Mouse (Mus musculus): ENCODE data around the gene Syna. TPM values are rescaled to one million over a fixed set of nuclear protein-coding genes. Genes with fewer than 3 reads are reported as not detected.

Gene Syna
- polyA plus RNA-seq, 1 experiment from 2014 or later, result not detected

DNA sequence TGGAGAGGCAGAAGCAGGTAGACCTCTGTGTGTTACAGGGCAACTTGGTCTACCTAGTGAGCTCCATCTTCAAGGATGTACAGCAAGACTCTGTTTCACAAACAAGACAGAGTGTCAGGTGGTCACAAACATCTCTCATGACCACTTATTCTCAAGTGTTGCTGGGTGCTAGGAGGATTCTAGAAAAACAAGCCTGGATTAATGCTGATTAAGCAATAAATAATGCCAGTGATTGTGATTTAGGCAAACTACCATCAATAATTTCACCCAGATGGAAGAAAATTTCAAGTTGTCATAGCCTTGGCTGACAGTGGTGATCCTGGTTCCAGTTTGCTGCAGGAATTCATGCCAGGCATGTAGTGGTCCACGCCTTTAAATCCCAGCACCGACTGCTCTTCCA is 4.3 kb upstream of the Syna start:
- Histone ChIP-seq H3K27me3 (replicated peaks) (no peaks in the 10 kb centered on the region), H3K9me3 (replicated peaks) (no peaks in the 10 kb centered on the region), H3K4me2 (no peak overlapping the region), H3K27ac (no peak overlapping the region), H3K4me1 (peaks cover 4% of the 10 kb centered on the region), H3K36me3 (no peaks in the 10 kb centered on the region), H3K9ac (no peak overlapping the region), H3K4me3 (no peak overlapping the region)
- no peak for ATAC-seq
- 92% methylated on average over 2 of the region's 2 CpGs for WGBS (ENCODE audit: insufficient replicate concordance)

DNA sequence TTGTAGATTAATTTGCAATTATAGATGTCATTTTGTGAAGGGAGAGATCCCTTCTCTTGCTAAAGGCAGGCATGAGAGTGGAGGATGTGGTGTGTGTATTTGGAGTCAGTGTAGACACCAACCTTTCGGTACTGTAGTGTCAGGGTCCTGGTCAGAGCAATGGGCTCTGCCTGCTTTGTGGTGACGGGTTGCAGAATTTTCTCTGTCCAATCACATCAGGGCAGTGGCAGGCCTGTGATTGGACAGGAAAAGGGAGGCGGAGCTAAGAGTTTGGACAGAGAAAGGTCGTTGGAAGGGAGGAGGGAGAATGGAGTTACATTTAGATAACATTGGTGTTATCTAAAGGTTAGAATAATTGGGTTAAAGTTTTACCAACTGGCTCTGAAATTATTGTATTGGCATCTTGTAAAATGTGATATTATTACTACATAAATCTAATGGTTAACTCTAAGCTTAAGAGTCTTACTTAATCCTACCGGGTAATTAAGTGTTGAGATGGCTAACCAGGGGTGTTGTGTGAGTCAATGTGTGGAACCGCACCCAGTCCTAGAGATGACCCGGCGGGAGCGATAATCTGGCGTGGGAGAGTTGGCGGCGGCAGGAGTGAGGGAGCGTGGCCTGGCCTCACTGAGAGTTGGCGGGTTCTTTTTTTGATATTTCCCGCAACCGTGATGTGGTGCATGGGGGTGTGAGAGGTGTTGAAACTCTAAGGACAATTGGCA is 640 bp upstream of the Syna start:
- Histone ChIP-seq H3K27ac (no peak overlapping the region), H3K9ac (no peak overlapping the region), H3K4me1 (peaks cover 4% of the 10 kb centered on the region), H3K4me2 (no peak overlapping the region), H3K27me3 (replicated peaks) (0 out of 2 replicates have a peak, but pooled peaks cover 4% of the 10 kb centered on the region), H3K9me3 (replicated peaks) (no peaks in the 10 kb centered on the region), H3K4me3 (no peak overlapping the region), H3K36me3 (no peaks in the 10 kb centered on the region)
- 69% methylated on average over 16 of the region's 16 CpGs for WGBS (ENCODE audit: insufficient replicate concordance)
- no peak for ATAC-seq

DNA sequence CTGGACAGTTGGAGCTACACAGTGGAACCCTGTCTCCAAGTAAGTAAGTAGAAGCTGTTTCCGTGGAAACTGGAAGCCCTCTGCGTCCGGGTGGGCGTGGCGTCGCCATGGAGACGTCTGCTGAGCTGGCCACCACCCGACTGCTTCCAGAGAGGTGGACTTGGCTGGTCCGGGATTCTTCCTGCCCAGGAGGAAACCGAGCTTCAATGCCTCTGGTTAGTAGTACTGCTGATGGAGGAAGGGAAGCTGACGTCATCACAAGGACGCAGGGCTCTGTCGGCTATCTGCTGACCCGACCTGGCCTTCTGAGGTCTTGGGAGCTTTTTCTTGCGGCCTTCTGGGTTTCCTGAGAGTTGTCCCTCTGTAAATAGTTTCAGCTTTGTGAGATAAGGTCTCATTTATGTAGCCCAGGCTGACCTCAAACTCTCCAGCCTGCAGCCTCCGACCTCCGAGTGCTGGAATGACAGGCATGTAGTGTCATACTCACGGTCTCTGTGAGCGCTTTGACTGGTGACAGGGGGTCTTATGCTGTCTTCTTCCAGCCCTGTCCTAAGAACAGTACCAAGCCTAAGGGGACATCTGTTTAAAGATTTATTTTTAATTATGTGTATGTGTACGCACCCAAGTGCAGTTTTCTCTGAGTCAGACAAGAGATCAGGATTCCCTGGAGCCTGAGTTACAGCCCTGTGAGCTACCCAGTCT is 4.4 kb downstream of the Syna start:
- no peak overlapping the region for H3K4me3 ChIP-seq
- no peaks in the 10 kb centered on the region for H3K36me3 ChIP-seq
- H3K27ac ChIP-seq, result no peak overlapping the region
- ATAC-seq, result no peak
- H3K9me3 ChIP-seq (replicated peaks), result no peaks in the 10 kb centered on the region
- H3K27me3 ChIP-seq (replicated peaks), result peaks cover 42% of the 10 kb centered on the region
- H3K9ac ChIP-seq, result no peak overlapping the region
- H3K4me1 ChIP-seq, result peaks cover 34% of the 10 kb centered on the region
- WGBS (ENCODE audit: insufficient replicate concordance), result 13% methylated on average over 20 of the region's 20 CpGs
- H3K4me2 ChIP-seq, result peak overlapping the region; percentile 28

DNA sequence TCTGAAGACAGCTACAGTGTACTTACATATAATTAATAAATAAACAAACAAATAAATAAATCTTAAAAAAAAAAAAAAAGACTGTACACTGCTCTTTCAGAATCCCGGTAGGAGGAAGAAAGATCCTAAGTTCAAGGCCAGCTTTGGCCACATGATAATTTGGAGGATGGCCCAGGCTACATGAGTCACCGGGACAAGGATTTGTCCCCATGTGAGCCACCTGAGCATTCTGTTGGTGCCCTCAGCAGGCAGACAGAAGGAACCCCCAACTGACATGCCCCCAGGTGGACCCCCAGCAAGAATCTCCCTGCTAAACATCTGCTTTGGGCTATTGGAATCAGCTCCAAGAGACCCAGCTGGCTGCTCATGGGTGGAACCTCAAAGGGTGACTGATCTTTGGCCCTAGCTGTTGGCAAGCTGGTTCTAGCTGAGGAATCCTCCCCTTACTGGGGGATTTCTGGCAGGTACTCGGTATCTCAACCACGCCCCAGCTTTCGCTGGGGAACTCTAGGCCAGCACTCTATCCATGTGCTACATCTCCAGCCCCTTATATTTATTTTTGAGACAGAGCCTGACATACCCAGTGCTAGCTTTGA is 5.9 kb downstream of the Syna start:
- Histone ChIP-seq H3K4me2 (no peak overlapping the region), H3K9me3 (replicated peaks) (no peaks in the 10 kb centered on the region), H3K36me3 (no peaks in the 10 kb centered on the region), H3K27me3 (replicated peaks) (peaks cover 47% of the 10 kb centered on the region), H3K9ac (no peak overlapping the region), H3K27ac (no peak overlapping the region), H3K4me3 (no peak overlapping the region), H3K4me1 (peaks cover 40% of the 10 kb centered on the region)
- no peak for ATAC-seq
- WGBS (ENCODE audit: insufficient replicate concordance), result 71% methylated on average over 5 of the region's 5 CpGs

DNA sequence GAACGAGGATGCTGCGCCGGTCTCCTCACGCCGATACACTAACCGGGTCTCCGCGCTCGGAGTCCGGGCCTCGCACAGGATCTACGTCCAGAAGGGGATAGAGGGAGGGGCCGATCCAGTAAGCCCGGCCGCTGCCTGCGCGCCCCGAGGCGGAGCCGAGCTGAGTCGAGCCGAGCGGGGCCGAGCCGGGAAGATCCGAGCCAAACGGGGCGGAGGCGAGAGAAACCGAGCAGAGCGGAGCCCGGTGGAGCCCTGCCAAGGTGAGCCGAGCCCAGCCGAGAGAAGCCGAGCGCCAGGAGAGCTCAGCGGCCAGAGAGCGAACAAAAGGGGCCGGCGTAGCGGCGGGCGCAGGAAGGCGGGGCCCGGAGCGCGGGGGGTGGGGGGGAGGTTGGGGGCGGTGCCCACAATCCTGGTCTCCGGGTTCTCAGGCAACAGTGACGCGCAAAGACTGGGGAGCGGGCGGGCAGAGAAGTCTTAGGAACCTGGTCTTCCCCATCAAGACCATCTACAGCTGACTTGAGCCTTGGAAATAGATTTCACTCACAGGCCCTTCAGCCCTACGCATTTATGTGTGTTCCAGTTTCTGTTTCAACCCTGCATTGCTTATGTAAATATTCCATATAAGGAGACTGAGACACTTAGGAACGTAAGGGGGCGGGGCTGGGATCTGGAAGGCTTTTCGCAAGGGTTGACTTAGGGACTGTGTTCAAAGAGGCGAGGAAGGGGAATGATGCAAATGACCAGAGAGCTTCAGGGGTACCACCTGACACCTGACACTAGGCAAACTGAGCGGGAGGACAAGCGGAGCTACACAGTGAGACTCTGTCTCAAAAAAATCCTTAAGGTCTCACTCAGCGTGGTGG is 7.6 kb downstream of the Syna start, which contains the start of gene Clip2:
Gene Clip2, minus strand, starts transcription at position 325 of the 863 bp plus-strand sequence.
- H3K27ac ChIP-seq, result peak within 1 kb of the TSS; percentile 70
- H3K27me3 ChIP-seq (replicated peaks), result peaks cover 47% of the 10 kb centered on the region
- H3K4me1 ChIP-seq, result peaks cover 45% of the 10 kb centered on the region

DNA sequence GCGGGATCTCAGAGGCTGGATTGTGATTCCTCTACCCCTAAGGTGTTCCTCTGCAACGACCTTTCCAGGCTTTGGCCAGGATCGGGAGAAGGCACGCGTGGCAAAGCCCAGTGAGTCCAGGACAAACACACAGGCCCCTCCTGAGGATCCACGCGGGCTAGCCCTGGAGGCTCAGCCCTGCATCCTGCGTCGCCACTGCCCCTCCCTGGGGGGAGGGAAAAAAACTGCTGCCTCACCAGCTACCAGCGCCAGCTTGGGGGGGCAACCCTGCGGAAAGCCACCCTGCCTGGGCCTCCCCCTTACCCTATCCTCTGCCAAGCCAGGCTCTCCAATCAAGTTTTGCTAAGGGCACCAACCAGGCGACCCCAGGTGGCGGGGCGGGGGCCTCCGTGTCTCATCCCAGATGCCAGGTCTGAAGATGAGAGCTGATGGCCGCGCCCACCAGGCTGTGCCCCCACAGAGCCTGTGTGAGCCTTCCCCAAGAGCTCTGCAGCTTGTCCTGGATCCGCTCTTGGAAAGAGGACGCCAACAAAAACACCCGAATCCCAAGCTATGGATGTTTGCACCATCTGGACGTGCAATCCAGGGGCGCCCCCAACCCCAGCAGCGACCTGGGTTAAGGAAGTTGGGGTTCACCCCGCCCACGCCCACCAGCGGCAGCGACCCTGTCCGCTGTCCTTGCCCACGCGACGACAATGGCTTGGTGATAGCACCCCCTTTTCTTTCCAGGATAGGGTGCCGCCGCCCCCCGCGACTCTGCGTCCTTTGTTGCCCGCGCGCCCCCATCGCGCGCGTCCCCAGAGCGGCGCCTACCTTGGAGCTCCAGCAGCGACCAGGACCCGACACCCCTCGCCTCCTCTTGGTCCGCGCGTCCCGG is 8.5 kb downstream of the Syna start:
- H3K4me2 ChIP-seq, result peak overlapping the region; percentile 88
- peak overlapping the region; percentile 72 for H3K9ac ChIP-seq
- WGBS (ENCODE audit: insufficient replicate concordance), result 6% methylated on average over 51 of the region's 52 CpGs
- H3K27ac ChIP-seq, result peak overlapping the region; percentile 70
- peaks cover 45% of the 10 kb centered on the region for H3K4me1 ChIP-seq
- peaks cover 47% of the 10 kb centered on the region for H3K27me3 ChIP-seq (replicated peaks)
- H3K9me3 ChIP-seq (replicated peaks), result no peaks in the 10 kb centered on the region
- no peak for ATAC-seq
- H3K4me3 ChIP-seq, result peak overlapping the region; percentile 65
- no peaks in the 10 kb centered on the region for H3K36me3 ChIP-seq

More for the DNA sequence above, 7.6 kb downstream of the Syna start, which contains the start of gene Clip2:
- Histone ChIP-seq H3K9ac (peak within 1 kb of the TSS; percentile 72), H3K9me3 (replicated peaks) (no peaks in the 10 kb centered on the region), H3K4me3 (peak within 1 kb of the TSS; percentile 65), H3K4me2 (peak within 1 kb of the TSS; percentile 88), H3K36me3 (no peaks in the 10 kb centered on the region)
- WGBS (ENCODE audit: insufficient replicate concordance), result 2% methylated on average over 57 of the region's 61 CpGs
- peak; percentile 79 for ATAC-seq

- no peaks in the 10 kb centered on the region for H3K9me3 ChIP-seq (replicated peaks)
- no peak overlapping the region for H3K27ac ChIP-seq
- H3K36me3 ChIP-seq, result no peaks in the 10 kb centered on the region
- H3K27me3 ChIP-seq (replicated peaks), result peaks cover 45% of the 10 kb centered on the region
- 22% methylated on average over 6 of the region's 6 CpGs for WGBS (ENCODE audit: insufficient replicate concordance)
- H3K4me3 ChIP-seq, result peak overlapping the region; percentile 65
- peaks cover 44% of the 10 kb centered on the region for H3K4me1 ChIP-seq
- H3K4me2 ChIP-seq, result peak overlapping the region; percentile 88
- no peak for ATAC-seq
- peak overlapping the region; percentile 72; the same call in 1 of the 2 replicates for H3K9ac ChIP-seq
These were observed 9.1 kb downstream of the Syna start for GRCm38 (mm10) chr5:134550836-134551232.

GRCm38 (mm10) chr5:134549640-134550168 is 10.3 kb downstream of the Syna start:
- no peak for ATAC-seq
- H3K36me3 ChIP-seq, result no peaks in the 10 kb centered on the region
- no peaks in the 10 kb centered on the region for H3K9me3 ChIP-seq (replicated peaks)
- no peak overlapping the region for H3K4me3 ChIP-seq
- no peak overlapping the region for H3K27ac ChIP-seq
- H3K4me1 ChIP-seq, result peaks cover 35% of the 10 kb centered on the region
- H3K27me3 ChIP-seq (replicated peaks), result peaks cover 35% of the 10 kb centered on the region
- H3K9ac ChIP-seq, result no peak overlapping the region
- H3K4me2 ChIP-seq, result no peak overlapping the region
- 52% methylated on average over 3 of the region's 3 CpGs for WGBS (ENCODE audit: insufficient replicate concordance)

DNA sequence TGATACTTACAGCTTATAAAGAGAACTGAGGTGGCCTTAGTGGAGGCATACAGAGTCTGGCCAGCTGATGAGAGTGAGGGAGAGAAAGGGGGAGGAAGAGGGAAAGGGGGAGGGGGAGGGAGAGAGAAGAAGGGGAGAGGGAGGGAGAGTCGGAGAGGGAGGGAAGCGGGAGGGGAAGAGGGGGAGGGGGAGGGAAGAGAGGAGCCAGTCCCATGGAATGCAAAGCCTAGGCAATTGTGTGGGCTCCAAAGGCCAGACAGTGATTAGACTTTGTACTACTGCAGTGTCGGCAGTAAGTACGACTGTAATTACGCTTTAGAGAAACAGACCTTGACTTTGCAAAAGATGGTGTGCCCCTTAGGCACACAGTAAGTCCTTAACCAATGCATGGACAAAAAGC is 11.7 kb downstream of the Syna start:
- no peaks in the 10 kb centered on the region for H3K9me3 ChIP-seq (replicated peaks)
- no peaks in the 10 kb centered on the region for H3K36me3 ChIP-seq
- WGBS (ENCODE audit: insufficient replicate concordance), result 54% methylated on average over 5 of the region's 5 CpGs
- peaks cover 35% of the 10 kb centered on the region for H3K4me1 ChIP-seq
- H3K27ac ChIP-seq, result no peak overlapping the region
- no peak overlapping the region for H3K4me3 ChIP-seq
- no peak for ATAC-seq
- peaks cover 31% of the 10 kb centered on the region for H3K27me3 ChIP-seq (replicated peaks)
- H3K4me2 ChIP-seq, result no peak overlapping the region
- no peak overlapping the region for H3K9ac ChIP-seq

- ATAC-seq, result no peak
- Histone ChIP-seq H3K36me3 (no peaks in the 10 kb centered on the region), H3K27me3 (replicated peaks) (peaks cover 16% of the 10 kb centered on the region), H3K9ac (no peak overlapping the region), H3K27ac (no peak overlapping the region), H3K4me3 (no peak overlapping the region), H3K4me2 (no peak overlapping the region), H3K4me1 (peaks cover 26% of the 10 kb centered on the region), H3K9me3 (replicated peaks) (no peaks in the 10 kb centered on the region)
- 73% methylated on average over 7 of the region's 7 CpGs for WGBS (ENCODE audit: insufficient replicate concordance)
These were observed 13.2 kb downstream of the Syna start for GRCm38 (mm10) chr5:134546790-134547189.
